Mouse (Mus musculus) ES-E14 (cell line): ENCODE results near the gene Nob1. TPM values are rescaled to one million over a fixed set of nuclear protein-coding genes. Genes with fewer than 3 reads are reported as not detected.
A peak's percentile ranks its signal among the peaks of the same experiment; 100 is the strongest.

Experiments
- DNase-seq: peaks from one replicate; pipeline ENCODE4 v3.0.0-alpha.2; 2013; ENCODE audit warnings: low read depth, low spot score
- H3K27ac ChIP-seq: 2 replicates; pipeline ENCODE4 v1.5.1; 2012; ENCODE audit warnings: low read depth, mild to moderate bottlenecking, low read length, moderate library complexity, mixed read lengths; ENCODE audit not compliant: poor library complexity, insufficient read depth, severe bottlenecking
- H3K36me3 ChIP-seq: 2 replicates; pipeline ENCODE4 v1.6.1; 2012; ENCODE audit warnings: mild to moderate bottlenecking, low read length, moderate library complexity, mixed read lengths; ENCODE audit not compliant: control insufficient read depth, poor library complexity, insufficient read depth, severe bottlenecking
- H3K4me1 ChIP-seq, 2 experiments: fragments of 150-350 bp in 1 of 2; sonication (generic) in 1 of 2; 2 replicates each; pipeline ENCODE4 v1.6.1; 2012; ENCODE audit warnings: low read length in 2 of 2, mild to moderate bottlenecking in 1 of 2, mixed read lengths in 1 of 2; ENCODE audit not compliant: control insufficient read depth in 2 of 2, insufficient read depth in 2 of 2, poor library complexity in 1 of 2
- H3K4me3 ChIP-seq, 2 experiments: fragments of 150-350 bp in 1 of 2; sonication (generic) in 1 of 2; 2 replicates each; pipeline ENCODE4 v1.5.1; 2012; ENCODE audit warnings: low read length in 2 of 2, low read depth in 1 of 2, mild to moderate bottlenecking in 1 of 2, mixed read lengths in 1 of 2; ENCODE audit not compliant: insufficient read depth in 1 of 2, poor library complexity in 1 of 2, severe bottlenecking in 1 of 2
- H3K9ac ChIP-seq: 2 replicates; pipeline ENCODE4 v1.6.1; 2012; ENCODE audit warnings: low read depth, mild to moderate bottlenecking, low read length, mixed read lengths; ENCODE audit not compliant: poor library complexity, insufficient read depth, severe bottlenecking
- H3K9me3 ChIP-seq: fragments of 150-350 bp; sonication (generic); 2 replicates; pipeline ENCODE4 v1.6.1; 2012; ENCODE audit warnings: low read depth, mild to moderate bottlenecking, low read length; ENCODE audit not compliant: control insufficient read depth, insufficient read depth
- CHD2 ChIP-seq: IDR thresholded peaks from 2 replicates; pipeline ENCODE4 v1.6.1; 2014; ENCODE audit warnings: mild to moderate bottlenecking, low read depth, low read length, inconsistent platforms
- HCFC1 ChIP-seq: IDR thresholded peaks from 2 replicates; pipeline ENCODE4 v1.6.1; 2012; ENCODE audit warnings: low read length, inconsistent platforms, borderline replicate concordance; ENCODE audit not compliant: insufficient read depth
- MAFK ChIP-seq: IDR thresholded peaks from 2 replicates; pipeline ENCODE4 v1.6.1; 2014; ENCODE audit warnings: mild to moderate bottlenecking, low read depth, low read length, inconsistent platforms; ENCODE audit not compliant: insufficient read depth
- ZC3H11A ChIP-seq: IDR thresholded peaks from 2 replicates; pipeline ENCODE4 v1.6.1; 2012; ENCODE audit warnings: low read depth, mild to moderate bottlenecking, inconsistent platforms, low read length, borderline replicate concordance
- ZNF384 ChIP-seq: IDR thresholded peaks from 2 replicates; pipeline ENCODE4 v1.6.1; 2012; ENCODE audit warnings: low read depth, low read length, inconsistent platforms
- in situ Hi-C, 2 experiments: fragments of 600-800 bp; cut with MboI; formaldehyde crosslinking; loops; one replicate each; pipeline ENCODE4 v1.15.1; 2025; ENCODE audit warnings: low sequenced_read_pairs in 2 of 2, inconsistent platforms in 1 of 2; ENCODE audit not compliant: unreplicated experiment in 2 of 2
- total RNA-seq: library from RNA; depleted of rRNA; stranded (reverse); fragments of 300-350 nt; gene quantifications from 2 replicates; pipeline ENCODE4 v1.2.3, GENCODE M21; 2012; rRNA removed

The Nob1 gene
- 81.8 and 85.5 TPM in 2 replicates for total RNA-seq

DNA sequence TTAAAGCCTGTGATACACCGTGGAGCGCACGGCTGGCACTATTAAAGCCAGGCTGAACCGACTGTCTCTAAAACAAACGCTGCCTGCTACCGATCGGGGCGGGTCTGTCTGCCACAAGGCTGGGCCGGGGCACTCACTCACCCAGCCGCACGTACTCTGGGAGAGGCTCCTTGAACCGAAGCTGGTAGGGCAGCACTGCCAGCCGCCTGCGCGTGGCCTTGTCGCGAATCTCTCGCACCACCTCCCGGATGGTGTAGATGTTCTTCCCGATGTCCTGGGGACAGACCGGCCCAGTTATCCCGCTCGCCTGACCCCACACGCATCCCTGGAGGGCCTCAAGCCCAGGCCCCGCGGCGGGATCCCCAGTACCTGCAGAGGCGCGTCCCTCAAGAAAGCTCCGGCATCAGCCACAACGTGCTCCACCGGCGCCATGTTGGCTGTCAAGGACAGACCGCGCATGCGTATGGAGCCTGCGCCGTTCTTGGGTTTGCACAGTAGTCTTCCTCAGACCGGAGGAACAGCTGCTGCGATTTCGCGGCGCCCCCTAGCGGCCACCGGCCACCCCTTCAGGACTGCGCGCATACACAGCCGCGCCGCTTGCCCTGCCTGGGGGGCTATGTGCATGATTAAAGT lies at the start of gene Nob1:
Nob1 (minus strand) TSS at position 455 of the 633 bp plus-strand sequence.
- Histone ChIP-seq H3K27ac (no peak within 1 kb of the TSS; the same call in 1 of the 2 replicates), H3K4me3 (peak within 1 kb of the TSS; percentile 83 to 89), H3K4me1 (peaks cover 2 to 7% of the 10 kb centered on the region in 2 experiments; a peak in 3 of 4 replicates), H3K9me3 (no peaks in the 10 kb centered on the region), H3K9ac (peak within 1 kb of the TSS; percentile 98), H3K36me3 (peaks cover 29% of the 10 kb centered on the region)
- in situ Hi-C loops, result no loop called here
- DNase-seq, result peak; percentile 95
- no peak for TF ChIP-seq CHD2
- TF ChIP-seq HCFC1, result peak; percentile 64; the same call in 1 of the 2 replicates
- TF ChIP-seq ZC3H11A, result peak; percentile 26; the same call in 1 of the 2 replicates

DNA sequence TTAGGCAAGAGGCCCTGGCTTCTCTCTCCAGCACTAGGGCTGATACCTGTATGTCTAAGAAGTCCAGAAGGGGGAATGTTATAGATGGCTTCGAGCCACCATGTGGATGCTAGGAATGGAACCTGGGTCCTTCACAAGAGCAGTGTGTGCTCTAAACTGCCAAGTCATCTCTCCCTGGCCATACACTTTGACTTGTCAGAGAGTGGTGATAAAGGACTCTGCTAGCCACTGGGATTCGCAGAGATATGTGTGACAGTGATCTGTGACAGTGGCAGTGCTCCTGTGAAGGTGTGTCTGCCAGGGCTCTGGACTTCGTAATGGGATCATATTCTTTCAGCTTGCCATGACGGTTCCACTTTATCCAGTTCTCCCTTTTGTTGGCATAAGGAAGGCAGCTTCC lies 48.5 kb upstream of the Nob1 start:
- Histone ChIP-seq H3K9ac (no peak overlapping the region), H3K4me1 (peaks cover 0 to 7% of the 10 kb centered on the region in 2 experiments; a peak in 2 of 4 replicates), H3K27ac (no peak overlapping the region), H3K4me3 (no peak overlapping the region), H3K36me3 (peaks cover 7% of the 10 kb centered on the region; the same call in 1 of the 2 replicates), H3K9me3 (no peaks in the 10 kb centered on the region)
- in situ Hi-C loops, result no loop called here
- no peak for DNase-seq
- TF ChIP-seq ZC3H11A (no peak), CHD2 (no peak)

DNA sequence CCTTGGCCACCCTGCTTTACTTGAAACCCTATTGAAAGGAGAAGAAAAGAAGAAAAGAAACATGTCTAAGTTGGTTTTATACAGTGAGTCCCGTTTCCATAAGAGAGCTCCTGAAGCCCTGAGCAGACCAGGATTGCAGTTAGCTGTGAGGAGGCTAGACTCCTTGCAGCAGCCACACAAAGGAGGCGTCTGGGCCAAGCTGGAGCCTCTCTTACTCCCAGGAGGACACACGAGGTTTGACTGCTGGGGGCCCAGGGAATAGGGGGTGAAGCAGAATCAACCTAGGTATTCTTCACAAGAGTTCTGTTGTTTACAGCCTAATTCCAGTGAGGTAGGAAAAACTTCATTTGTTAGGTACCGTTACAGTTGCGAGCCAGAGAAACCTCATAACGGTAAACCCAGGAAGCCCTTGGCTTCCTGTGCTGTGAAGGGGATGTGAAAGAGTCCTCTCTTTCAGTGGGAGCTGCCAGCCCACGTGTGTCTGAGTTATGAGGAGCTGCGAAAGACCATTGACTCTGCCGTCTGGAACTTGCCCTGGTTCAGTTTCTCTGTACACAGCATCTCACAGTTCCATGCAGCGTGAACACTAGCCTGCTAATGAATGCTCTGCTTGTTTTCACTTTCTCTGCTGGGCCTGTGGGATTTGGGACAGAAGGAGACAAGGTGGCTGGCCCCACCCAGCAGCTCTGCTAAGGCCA lies 47.7 kb upstream of the Nob1 start:
- Histone ChIP-seq H3K36me3 (peaks cover 9% of the 10 kb centered on the region; the same call in 1 of the 2 replicates), H3K4me3 (no peak overlapping the region)

DNA sequence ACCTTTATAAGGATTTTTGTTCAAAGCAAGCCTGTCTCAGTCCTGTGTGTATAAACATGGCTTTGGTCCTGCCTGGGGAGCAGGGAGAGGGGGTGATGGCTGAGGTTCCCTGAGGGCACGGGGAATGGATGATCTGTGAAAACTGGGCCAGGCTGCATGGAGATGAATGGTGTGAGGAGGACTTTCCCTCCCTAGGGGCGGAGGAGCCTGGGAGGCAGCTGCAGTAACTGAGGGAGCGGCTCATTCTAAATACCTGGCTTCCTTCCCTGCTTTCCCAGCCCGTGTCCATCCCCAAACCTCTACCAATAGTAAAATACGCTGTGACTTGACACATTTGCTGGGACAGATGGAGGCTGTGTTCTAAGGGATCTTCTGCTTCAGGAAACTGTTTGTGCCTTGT lies 45.5 kb upstream of the Nob1 start:
- in situ Hi-C loops, result no loop called here
- DNase-seq, result no peak
- Histone ChIP-seq H3K4me3 (no peak overlapping the region), H3K27ac (no peak overlapping the region), H3K9ac (no peak overlapping the region), H3K9me3 (no peaks in the 10 kb centered on the region), H3K36me3 (peaks cover 9% of the 10 kb centered on the region; the same call in 1 of the 2 replicates), H3K4me1 (peaks cover 0 to 2% of the 10 kb centered on the region in 2 experiments; a peak in 1 of 4 replicates)
- TF ChIP-seq ZC3H11A (no peak), MAFK (no peak), HCFC1 (no peak), CHD2 (no peak), ZNF384 (no peak)

More for the DNA sequence above, 47.7 kb upstream of the Nob1 start:
- Histone ChIP-seq H3K9ac (no peak overlapping the region), H3K4me1 (peaks cover 0 to 7% of the 10 kb centered on the region in 2 experiments; a peak in 2 of 4 replicates), H3K27ac (no peak overlapping the region), H3K9me3 (no peaks in the 10 kb centered on the region)
- no peak for DNase-seq
- in situ Hi-C loops, result no loop called here
- TF ChIP-seq ZNF384 (no peak), HCFC1 (no peak), CHD2 (no peak), ZC3H11A (no peak), MAFK (no peak)
